Mouse (Mus musculus): ENCODE results near the gene Chst8.

Gene Chst8

DNA sequence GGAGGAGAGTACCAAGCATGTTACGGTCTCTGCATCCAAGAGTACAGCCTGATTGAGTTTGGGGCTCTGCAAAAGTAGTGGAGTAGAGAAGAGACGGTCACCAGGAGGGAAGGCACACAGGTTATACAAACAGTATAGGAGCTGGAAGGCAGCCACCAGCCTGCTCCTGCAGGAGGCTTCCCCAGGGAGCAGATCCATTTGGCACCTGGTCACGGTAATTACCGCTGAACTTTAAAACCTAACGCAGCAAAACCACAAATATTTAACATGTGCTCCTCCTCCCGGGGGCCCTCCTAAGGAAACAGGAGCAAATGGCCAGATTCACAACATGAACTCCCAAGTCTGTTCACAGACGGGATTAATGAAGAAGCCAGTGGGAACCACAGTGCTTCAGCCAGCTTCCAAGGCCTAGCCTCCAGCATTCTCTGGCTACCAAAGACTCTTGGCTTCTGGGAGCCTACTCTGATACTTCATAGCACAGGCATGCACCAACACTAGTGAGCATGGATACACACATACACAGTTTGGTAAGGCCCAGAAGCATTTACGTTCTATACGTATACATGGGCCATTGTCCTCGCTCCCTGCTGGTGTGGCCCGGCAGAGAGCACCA, 97.6 kb downstream of the Chst8 start:
- no peak for DNase-seq (ENCODE audit: low spot score)

DNA sequence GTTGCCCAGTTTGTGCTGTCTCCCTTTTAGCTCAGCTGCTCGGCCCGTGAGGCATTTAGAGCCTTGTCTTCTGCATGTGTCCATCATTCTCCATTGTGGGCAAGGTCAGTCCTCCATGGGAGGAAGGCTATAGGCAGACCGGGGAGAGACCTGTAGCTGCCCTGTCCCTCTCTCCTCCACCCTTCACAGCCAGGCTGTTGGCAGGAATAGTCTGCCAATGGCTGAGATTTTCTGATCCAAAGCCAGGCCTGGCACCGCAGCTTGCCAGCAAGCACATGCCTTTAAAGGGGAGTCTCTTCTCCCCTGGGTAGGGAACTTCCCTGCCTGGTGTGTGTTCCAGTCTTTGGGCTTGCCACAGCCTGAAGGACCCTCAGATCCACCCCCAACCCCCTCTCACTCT, 103.4 kb downstream of the Chst8 start:
- DNase-seq (ENCODE audit: low spot score) = no peak

DNA sequence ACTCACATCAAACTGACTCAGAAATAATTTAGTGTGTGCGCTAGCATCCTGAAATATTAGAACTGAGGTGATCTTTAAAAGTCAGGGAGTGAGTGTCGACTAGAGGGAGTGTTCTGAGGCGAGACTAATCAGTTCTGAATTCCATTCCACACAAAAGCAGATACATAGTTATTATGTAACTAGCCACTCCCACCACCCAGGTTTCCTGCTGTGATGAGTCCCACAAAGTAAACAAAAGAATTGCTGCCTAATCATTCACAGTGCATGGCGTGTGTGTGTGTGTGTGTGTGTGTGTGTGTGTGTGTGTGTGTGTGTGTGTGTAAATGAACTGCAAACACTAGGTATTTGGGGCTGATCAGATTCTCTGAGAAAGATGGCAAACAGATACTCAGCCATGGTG, 108.1 kb downstream of the Chst8 start:
- DNase-seq (ENCODE audit: low spot score) = no peak

DNA sequence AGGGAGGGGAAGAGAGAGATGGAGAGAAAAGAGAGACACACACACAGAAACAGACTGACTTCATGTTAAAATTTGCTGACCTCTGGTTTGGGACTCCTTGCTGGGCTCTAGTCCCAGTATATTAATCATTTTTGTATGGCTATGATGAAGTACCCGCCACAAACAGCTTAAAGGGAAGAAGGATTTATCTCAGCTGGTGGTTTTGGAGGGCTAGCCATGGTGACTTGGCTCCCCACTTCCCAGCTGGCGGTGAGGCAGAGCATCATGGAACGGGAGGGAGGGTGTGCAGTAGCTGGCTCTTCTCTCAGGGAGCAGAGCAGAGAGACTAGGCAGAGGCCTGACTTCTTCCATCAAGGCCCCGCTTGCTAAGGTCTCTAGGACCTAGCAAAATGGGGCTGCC, 109.1 kb downstream of the Chst8 start:
- DNase-seq (ENCODE audit: low spot score) = no peak

DNA sequence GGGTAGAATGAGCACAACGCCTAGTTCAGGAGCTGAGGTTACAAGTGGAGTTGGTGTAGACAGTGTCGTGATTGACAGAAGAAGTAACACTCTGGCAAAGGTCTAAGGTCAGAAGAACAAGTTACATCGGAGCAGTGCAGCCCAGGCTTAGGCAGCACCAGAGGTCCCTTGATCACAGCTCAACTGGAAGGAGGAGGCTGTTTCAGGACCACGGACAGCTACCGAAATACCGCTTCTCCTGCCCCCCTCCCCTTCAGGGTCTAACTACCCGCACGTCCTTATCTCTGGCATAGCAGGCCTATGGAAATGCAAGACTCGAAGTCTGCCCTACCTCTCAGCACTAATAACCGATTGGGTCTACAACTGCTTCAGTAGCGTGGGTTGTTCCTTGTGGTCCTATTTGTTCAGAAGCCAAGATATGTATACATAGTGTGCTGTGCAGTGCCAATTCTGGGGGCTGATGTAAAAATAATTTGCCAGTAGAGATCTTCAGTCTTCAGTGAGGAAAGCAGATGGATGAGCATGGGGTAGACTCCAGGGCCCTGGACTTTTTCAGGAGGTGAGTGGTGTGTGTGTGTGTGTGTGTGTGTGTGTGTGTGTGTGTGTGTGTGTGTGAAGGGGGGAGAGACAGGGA, 109.7 kb downstream of the Chst8 start:
- peak; percentile 73 for DNase-seq (ENCODE audit: low spot score)

DNA sequence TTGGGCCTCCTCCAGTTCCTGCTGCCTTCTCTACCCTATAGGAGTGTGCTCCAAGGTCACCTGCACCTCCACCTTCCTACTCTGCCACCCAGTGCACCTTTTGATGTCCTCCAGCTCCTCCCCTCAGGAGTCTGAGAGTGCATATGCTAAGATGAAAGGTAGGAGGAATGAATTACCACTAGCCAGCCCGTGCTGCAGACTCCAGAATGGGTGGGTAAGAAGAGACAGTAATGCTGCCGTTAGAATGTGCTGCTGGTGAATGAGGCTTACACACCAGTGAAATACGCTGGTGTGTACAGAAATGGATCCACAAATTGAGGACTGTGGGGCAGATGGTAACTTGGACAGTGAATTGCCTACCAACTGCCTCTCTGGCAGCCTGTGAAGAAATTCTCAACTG, 112.6 kb downstream of the Chst8 start:
- no peak for DNase-seq (ENCODE audit: low spot score)

DNA sequence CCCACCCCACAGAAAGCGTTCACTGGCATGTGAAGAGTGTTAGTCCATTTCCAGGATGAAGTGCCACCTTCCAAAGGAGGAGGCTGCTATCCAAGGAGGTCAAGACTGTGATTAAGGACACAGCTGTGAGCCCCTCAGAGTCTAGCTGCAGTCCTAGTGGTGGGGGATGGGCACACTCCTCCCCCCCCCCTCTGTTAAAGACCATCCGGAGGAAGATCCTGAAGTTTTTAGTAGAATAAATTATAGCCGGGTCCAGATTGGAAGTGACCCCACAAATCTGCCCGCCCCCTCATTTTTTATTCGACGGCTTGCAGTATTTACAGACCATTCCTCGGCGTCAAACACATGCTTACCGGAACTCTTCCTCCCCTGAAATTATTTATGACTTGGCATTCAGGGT, 114.3 kb downstream of the Chst8 start:
- no peak for DNase-seq (ENCODE audit: low spot score)

DNA sequence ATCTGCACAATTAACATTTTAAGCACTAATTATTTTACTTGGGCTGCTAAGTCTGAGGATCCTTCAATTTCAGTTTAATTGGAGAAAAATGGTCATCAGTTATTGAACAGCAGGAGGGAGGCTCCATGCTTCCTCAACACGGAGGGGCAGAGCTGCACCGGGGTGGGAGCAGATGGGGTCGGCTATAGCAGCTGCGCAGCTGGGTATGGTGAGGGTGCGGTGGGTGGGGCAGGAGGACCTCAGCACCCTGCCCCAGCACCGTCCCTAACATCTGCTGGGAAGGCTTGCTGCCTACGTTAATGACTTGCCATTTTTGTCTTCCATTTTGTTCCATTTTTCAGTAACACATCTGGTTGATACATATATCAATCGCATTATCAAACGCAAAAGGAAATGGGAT, 116.4 kb downstream of the Chst8 start:
- DNase-seq (ENCODE audit: low spot score) = no peak

DNA sequence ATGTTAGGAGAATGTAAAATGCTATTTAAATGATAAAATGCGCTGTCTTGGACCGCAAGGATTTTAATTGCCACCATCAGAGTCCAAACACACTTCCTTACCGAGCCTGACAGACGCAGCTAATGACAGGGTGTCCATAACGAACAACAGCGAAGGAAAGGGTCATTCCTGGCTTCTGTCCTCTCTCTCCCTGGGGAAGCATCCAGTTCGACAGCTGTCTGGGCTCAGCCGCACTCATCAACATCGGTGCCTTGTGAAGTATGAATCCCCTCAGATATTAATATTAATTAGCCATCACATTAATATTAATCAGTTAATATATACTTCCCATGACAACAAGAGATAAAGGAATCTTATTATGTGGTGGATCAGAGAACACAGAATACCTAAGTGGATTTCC, 117.6 kb downstream of the Chst8 start:
- no peak for DNase-seq (ENCODE audit: low spot score)

DNA sequence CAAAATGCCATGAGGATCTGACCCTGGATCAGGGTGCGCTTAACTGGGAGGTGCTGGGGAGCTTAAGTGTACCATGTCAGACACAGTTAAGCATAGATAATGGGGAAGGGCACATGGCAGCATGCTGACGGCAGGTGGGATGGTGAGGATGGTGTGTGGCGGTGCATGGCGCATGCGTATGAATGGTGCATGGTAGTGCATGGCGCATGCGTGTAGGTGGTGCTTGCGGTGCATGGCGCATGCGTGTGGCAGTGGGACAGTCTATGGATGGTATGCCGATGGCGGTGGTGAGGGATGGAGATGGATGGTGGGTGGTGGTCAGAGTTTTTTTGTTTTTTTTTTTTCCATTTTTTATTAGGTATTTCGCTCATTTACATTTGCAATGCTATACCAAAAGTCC, 118.6 kb downstream of the Chst8 start:
- no peak for DNase-seq (ENCODE audit: low spot score)

DNA sequence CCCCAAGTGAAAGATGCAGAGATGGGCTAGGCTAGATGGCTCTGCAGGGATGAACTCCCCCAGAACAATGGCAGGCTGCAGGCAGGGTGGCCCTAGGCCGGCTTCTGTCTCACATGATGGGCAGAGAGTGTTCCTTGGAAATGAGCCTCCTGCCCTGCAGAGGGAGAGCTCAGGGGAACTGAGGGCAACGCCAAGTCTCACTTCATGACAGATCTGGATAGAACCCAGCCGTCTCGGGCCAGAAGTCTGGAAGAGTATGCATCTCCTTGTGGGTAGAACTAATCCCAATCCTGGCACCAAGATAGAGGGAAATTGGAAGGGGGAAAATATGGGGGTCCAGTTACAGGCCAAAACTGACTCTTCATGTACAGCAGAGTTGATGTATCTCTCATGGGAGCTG, 119.4 kb downstream of the Chst8 start:
- DNase-seq (ENCODE audit: low spot score) = no peak

DNA sequence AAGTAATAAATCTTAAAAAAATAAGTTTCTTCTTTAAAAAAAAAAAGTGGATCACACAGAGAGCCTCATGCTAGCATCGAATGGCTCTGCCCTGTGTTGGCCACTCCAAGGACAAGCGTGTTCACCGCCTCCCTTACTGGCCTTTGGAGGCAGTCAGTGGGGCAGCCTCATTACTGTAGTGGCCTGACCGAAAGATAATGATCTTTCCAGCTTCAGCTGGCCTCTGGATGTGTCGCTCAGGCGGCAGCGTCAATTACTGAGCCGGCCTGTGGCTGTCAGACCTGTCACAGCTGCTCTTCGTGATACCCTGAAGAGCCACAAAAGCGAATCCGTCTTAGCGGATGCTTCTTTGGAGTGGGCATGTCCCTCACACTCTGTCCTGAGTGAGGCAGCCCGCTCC, 122.4 kb downstream of the Chst8 start:
- no peak for DNase-seq (ENCODE audit: low spot score)

DNA sequence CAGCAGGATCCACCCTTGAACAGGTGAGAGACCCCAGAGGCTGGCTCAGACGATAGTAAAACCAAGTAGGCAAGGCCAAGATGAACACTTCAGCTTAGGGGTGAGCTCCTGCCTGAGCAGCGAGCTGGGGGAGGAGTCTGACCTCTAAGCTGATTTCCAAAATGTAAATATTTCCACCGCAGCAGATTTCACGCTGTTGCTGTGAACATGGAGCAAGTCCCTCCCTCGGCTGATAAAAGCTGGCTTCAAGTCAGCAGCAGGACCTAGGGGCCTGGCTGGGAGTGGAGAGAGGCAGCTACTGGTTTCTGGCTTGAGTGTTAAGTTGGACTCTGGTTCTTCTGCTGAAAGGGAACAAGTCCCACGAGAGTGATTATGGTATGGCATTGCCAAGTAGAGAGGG, 123.5 kb downstream of the Chst8 start:
- DNase-seq (ENCODE audit: low spot score) = no peak

DNA sequence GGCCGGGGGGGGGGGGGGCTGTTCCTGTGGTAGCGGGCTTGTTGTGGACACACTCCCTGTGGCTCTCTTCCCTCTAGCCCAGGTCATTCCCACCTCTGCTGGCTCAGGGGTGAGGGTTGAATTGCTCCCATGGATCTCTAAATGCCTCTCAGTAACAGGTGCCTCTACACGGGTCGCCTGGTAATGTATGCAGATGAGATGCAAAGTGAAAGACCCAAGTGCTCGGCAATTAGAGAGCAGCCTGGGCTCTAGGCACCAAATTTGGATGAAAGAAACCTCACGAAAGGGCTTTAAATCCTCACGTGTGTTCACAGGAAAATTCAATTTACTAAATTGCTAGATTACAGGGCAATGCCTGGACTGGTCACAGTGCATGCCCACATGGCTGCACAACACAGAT, 126.7 kb downstream of the Chst8 start:
- DNase-seq (ENCODE audit: low spot score) = no peak

DNA sequence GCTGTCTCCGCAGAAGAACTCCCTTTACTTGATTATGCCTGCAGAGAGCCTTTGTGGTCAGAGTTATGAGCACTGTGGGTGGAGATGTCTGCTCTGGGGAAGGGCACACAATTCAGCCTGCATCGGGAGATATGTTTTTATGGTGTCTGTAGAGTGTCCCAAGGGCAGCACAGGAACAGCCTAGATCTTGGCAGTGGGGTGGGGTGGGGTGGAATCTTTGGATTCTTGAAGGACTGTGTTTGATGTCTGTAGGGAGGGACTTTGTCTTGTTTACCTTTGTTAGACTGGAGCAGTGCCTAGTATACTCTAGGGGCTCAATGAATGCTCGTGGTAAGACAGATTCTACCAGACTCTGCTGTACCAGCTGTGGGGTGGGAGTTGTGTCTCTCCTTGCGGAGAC, 127.3 kb downstream of the Chst8 start:
- no peak for DNase-seq (ENCODE audit: low spot score)

DNA sequence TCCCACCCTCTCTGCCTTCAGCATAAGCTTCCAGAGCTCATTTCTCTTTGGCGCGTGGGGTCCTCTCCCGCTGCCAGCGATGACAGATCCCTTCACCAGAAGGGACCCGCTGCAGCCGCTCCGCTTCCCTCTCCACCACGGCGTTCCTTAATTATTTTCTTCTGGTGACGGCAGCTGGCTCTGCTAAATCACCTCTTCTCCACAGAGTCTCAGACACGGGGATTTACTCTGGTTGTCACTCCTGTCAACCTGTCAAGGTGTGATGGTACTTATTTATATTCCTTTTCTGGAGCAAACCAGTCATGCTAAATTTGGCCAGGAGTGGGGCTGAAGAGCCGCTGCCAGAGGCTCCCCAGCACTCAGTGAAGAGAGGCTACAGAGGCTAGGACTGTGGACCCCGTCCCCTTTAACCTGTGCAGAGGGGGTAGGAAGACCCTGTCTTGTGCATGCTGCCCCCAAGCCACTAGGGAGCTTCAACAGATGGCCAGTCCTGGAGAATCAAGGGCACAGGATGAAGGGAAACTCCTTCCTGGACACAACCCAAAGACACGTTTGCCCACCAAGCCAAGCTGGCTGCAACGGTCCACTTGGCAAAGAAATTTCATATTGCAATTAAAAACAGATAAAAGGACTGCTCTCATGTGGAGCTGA, 131.6 kb downstream of the Chst8 start:
- DNase-seq (ENCODE audit: low spot score) = no peak

DNA sequence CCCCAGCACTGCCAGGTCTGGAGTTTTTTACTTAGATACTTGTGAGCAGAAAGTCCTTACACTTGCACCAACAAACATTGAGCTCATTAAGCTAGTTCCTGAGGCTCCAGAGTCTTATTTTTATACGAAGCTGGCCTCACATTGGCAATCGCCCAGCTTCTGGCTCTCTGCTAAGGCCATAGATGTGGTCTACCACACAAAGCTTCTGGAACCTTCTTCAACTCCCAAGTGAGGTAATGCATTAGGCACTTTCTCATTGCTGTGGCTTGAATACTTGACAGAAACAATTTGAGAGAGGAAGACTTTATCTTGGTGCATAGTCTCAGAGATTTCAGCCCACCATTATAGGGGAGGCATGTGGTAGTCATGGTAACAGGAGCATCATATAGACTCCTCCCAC, 132.6 kb downstream of the Chst8 start:
- DNase-seq (ENCODE audit: low spot score) = no peak

DNA sequence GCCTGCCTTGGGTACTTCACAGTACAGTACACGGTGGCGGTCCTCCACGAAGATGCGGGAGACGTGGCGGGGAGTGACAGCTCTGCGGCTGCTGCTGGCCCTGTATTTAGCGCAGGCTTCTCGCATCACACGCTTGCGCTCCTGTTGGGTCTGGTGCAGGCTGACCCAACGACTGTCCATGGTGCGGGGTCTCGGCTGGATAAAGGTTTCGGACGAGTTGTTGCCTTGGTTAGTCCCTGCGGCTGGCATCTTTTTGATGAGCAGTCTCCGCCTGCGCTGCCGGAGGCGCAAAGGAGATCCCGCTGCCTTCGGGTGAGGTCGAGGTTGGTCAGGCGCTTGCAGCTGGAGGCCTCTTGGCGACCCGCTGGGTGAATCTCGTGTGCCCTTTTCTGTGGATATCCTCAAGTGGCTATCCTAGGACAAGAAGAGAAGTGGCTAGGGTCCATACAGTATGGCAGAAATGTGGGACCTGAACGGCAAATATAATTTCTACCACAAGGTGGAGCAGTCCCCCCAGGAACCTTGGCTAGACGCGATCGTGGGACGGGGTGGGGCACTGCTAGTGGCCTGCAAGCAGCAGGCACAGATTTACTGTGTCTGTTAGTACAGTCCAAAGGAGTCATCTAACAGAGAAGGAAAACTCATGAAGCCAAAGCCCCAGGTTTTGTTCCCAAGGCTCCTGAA, 136.5 kb downstream of the Chst8 start:
- peak; percentile 87 for DNase-seq (ENCODE audit: low spot score)

DNA sequence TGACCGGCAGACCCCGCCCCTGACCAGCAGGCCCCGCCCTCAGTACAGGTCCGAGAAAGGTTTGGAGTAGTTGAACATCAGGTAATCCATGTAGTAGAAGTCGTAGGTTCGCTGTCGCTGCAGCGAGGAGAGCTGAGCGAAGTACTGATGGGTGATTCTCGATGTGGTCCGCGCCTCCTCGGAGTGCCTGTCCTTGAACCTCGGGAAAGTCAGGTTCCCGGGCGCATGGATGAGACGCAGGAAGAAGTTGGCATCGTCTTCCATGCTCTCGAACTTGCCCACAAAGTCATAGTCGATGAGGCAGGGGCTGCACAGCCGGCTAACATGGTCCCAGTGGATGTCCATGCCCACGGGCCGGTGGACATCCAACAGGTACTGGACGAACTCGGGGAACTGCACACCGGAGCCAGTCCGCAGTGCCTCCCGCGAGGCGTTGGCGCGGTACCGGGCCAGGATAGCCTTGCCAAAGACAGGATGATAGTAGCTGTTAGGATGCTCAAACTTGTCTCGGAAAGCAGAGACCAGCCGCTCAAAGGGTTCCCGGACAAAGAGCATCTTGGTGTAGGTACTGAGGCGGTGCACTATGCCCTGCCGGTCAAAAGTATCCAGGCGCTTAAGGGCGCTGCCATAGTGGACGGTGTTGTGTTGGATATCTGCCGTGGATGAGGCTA, 137.3 kb downstream of the Chst8 start:
- peak; percentile 60 for DNase-seq (ENCODE audit: low spot score)

DNA sequence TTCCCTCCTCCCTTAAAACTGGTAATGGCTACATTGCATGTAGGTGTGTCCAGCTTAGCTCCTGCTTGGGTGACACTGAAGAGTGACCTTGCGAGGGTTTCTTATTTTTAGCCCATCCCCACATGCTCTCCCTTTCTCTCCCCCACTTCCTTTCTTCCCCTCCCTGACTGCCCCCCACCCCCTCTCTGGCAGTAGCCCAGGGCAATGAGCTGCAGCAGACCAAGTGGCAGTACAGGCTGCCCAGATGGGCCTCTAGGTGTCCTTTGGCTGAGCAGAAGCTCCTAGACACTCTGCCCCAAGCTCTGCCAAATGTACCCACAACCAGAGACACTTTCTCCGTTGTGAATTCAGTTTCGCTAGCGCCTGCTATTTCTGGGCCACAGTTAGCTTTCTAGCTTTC, 139.6 kb downstream of the Chst8 start:
- DNase-seq (ENCODE audit: low spot score) = no peak

DNA sequence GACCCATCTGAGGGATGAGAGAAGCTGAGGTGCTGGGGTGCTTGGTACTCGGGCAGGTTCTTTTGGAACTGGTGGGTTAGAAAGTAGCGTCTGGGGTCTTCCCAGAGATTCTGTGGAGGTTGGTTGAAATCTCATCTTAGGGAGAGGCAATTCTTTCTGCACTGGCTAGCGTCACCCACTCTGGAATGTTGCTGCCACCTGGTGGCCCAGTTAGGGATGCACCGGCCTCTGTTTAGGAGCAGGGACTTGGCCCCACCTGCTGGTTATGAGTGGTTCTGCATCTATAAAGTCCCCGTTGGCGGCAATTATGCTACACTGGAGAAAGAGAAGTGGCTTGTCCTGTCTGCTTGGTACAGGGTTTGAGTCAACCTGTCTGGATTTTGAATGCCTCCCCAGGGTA, 140.6 kb downstream of the Chst8 start:
- DNase-seq (ENCODE audit: low spot score) = peak; percentile 96

DNA sequence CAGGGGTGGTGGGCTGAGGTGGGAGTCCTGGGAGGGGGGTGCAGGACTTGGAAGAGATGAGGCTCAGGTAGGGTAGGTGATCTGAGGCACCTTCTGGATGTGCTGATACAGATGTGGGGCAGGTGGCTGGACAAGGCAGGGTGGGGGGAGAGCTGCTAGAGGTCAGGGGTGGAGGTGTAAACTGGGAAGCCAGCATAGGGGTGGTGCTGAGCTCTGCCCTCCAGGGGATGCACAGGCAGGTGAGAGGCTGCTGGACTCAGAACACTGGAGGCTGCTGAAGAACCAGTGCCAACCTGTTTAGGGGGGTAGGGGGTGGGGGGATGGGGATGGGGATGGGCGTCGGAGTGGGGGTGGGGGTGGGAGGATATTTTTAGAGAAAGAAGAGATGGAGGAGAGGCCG, 141.7 kb downstream of the Chst8 start:
- DNase-seq (ENCODE audit: low spot score) = no peak

DNA sequence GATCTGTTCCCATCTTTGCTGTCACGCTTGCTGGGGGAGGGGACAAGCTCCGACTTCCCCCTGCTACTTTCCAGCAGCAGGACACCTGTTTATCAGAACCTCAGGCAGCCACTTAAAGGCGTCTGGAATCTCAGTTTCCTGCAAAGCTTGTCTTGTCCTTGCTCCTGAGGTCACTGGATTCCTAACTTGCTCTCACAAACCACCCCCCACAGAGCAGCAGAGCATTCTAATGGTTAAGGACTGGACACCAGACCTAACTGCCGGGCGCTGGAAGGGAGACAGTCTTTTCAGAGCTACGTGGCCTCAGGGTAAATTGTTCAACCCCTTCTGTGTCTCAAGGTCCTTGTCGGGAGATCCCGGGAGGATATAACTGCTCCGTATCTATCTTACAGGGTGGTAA, 143.2 kb downstream of the Chst8 start:
- DNase-seq (ENCODE audit: low spot score) = no peak

Measured in testis, postnatal 10 days (tissue).